Mouse (Mus musculus) CH12.LX (cell line): ENCODE measurements around the gene Alg12.

Source experiments
- CTCF ChIP-seq, 2 experiments: IDR thresholded peaks in 1 of 2; conservative IDR thresholded peaks in 1 of 2; 2 replicates each; pipeline ENCODE4 v1.5.1; 2011 to 2012; ENCODE audit warnings: low read depth in 2 of 2, low read length in 2 of 2, improper control_type of control experiment in 1 of 2, inconsistent platforms in 1 of 2, mild to moderate bottlenecking in 1 of 2, moderate library complexity in 1 of 2
- JUND ChIP-seq: conservative IDR thresholded peaks from 2 replicates; pipeline ENCODE4 v1.6.1; 2011; ENCODE audit warnings: low read depth, low read length, improper control_type of control experiment

- TF ChIP-seq JUND (no peak), CTCF (conservative IDR thresholded peaks at IDR 0.05 in 1 of 2, IDR thresholded peaks at IDR 0.05 in 1 of 2; ENCODE audit: low read depth in 2 of 2, low read length in 2 of 2) (no peak)
Observed at GRCm38 (mm10) chr15:88836571-88836970, 17.5 kb upstream of the Alg12 start.
